Mouse (Mus musculus) heart, adult 2 months (tissue): Measurements from ENCODE around the gene Wars2. TPM values are rescaled to one million over a fixed set of nuclear protein-coding genes. Genes with fewer than 3 reads are reported as not detected.

Experiments used
- DNase-seq, 2 experiments: peaks; one replicate each; pipeline ENCODE4 v3.0.0; 2021
- H3K27ac ChIP-seq: fragments of 200-600 bp; 2 replicates; pipeline ENCODE4 v1.8.1; 2022
- H3K27me3 ChIP-seq: fragments of 200-500 bp; 2 replicates; pipeline ENCODE4 v1.6.1; 2012; ENCODE audit warnings: mild to moderate bottlenecking, low read length, inconsistent platforms, mixed read lengths; ENCODE audit not compliant: control insufficient read depth, insufficient read depth
- H3K36me3 ChIP-seq: fragments of 200-500 bp; 2 replicates; pipeline ENCODE4 v1.6.1; 2012; ENCODE audit warnings: low read length, inconsistent platforms; ENCODE audit not compliant: control insufficient read depth, insufficient read depth
- H3K4me1 ChIP-seq: fragments of 200-500 bp; 2 replicates; pipeline ENCODE4 v1.6.1; 2011; ENCODE audit warnings: low read length; ENCODE audit not compliant: control insufficient read depth, insufficient read depth
- H3K4me3 ChIP-seq: fragments of 200-600 bp; 2 replicates; pipeline ENCODE4 v1.8.1; 2022
- H3K79me2 ChIP-seq: fragments of 200-500 bp; replicated peaks from 2 replicates; pipeline ENCODE4 v1.6.1; 2012; ENCODE audit warnings: mild to moderate bottlenecking, inconsistent platforms, low read length, moderate library complexity, mixed read lengths; ENCODE audit not compliant: control insufficient read depth, insufficient read depth
- H3K9ac ChIP-seq: fragments of 200-500 bp; 2 replicates; pipeline ENCODE4 v1.6.1; 2012; ENCODE audit warnings: low read depth, mild to moderate bottlenecking, control low read depth, inconsistent platforms, low read length, mixed read lengths
- CTCF ChIP-seq: fragments of 200-600 bp; IDR thresholded peaks from 2 replicates; pipeline ENCODE4 v1.8.1; 2022; ENCODE audit warnings: antibody characterized with exemption, mild to moderate bottlenecking, moderate library complexity
- EP300 ChIP-seq: fragments of 200-500 bp; IDR thresholded peaks from 2 replicates; pipeline ENCODE4 v1.6.1; 2011; ENCODE audit warnings: low read depth, low read length, control low read depth; ENCODE audit not compliant: insufficient read depth
- POLR2A ChIP-seq: fragments of 200-500 bp; IDR thresholded peaks from 2 replicates; pipeline ENCODE4 v1.6.1; 2011; ENCODE audit warnings: mild to moderate bottlenecking, low read depth, low read length, control low read depth; ENCODE audit not compliant: insufficient read depth
- WGBS: fragments of 180-500 bp; shearing (Covaris S2); methylation state at CpG from one replicate; pipeline ENCODE4 v1.1.7; 2018; 5-methylcytosine and 5-hydroxymethylcytosine counted together
- intact Hi-C: fragments of 180-260 bp; cut with DNase I; formaldehyde crosslinking; loops from one replicate; pipeline ENCODE4 v1.15.1; 2025
- polyA plus RNA-seq: library from polyadenylated mRNA; depleted of rRNA; stranded (reverse); fragments of >200 nt; gene quantifications from 2 replicates; pipeline ENCODE4 v1.2.3, GENCODE M21; 2012
- total RNA-seq, 2 experiments: library from RNA; stranded (reverse); gene quantifications; 2 replicates each; pipeline ENCODE4 v1.2.3; 2021

The Wars2 gene
- total and polyA plus RNA-seq, 3 experiments: 3.5 to 6.6 (median 6.4) TPM

DNA sequence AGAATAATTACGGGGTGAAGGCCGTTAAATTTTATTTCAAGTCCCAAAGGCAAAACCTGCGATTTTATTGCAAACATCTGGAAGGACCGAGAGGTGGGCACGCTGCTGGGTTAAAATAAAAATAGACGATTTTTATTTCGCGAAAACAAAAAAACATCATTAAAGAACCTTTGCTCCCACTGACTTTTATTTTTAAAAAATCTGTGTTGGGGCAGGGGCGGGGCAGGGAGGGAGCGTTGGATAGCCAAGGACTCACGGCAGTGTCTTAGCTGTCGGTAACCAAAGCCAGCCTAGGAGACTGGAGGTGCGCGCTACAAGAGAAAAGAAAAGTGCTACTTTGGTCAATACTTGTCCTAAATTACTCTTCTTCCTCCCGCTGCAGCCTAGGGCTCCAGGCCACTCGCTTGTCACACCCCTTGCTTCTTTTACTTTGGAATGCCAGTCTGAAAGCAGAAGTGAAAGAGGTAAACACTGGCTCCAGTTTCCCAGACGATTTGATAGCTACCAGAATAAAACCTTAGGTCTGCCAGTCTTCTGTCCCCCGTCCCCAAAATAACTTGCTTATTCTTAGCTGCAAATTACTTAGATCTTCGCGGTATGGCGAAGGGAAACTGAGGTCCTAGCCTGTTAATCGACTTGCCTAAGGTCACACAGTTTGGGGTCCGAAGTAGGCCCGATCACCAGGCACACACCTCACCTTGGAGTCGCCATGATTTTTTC, 108.1 kb downstream of the Wars2 start:
- intact Hi-C loops: no loop called here
- no peaks in the 10 kb centered on the region for H3K4me1 ChIP-seq
- H3K79me2 ChIP-seq: no peaks in the 10 kb centered on the region
- no peak overlapping the region for H3K4me3 ChIP-seq
- 6% methylated on average over 25 of the region's 25 CpGs for WGBS
- H3K27me3 ChIP-seq: peaks cover 31% of the 10 kb centered on the region
- no peak overlapping the region for H3K27ac ChIP-seq
- no peak for TF ChIP-seq CTCF
- TF ChIP-seq POLR2A: no peak
- TF ChIP-seq EP300: no peak
- H3K36me3 ChIP-seq: no peaks in the 10 kb centered on the region
- DNase-seq: no peak
- no peak overlapping the region for H3K9ac ChIP-seq

DNA sequence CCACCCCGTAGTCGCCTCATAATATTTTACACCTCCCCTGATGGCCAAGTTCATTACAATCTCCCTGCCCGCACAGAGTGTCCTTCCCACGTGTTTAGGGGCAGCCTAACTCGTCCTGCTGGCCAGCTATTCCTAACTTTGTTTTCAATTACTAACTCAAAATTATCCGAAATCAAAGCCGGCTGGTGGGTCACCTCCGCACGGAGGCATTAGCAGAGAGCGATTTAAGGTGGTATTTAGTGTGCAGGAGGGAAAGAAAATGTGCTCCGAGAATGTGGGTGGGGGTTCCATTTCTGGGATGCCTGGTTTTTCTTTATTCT, 108.6 kb downstream of the Wars2 start:
- 6% methylated on average over 11 of the region's 11 CpGs for WGBS
- Histone ChIP-seq H3K27ac (no peak overlapping the region), H3K36me3 (no peaks in the 10 kb centered on the region), H3K79me2 (no peaks in the 10 kb centered on the region), H3K4me3 (no peak overlapping the region), H3K27me3 (peaks cover 31% of the 10 kb centered on the region), H3K9ac (no peak overlapping the region), H3K4me1 (no peaks in the 10 kb centered on the region)
- intact Hi-C loops: no loop called here
- TF ChIP-seq EP300 (no peak), CTCF (no peak), POLR2A (no peak)
- DNase-seq: no peak

DNA sequence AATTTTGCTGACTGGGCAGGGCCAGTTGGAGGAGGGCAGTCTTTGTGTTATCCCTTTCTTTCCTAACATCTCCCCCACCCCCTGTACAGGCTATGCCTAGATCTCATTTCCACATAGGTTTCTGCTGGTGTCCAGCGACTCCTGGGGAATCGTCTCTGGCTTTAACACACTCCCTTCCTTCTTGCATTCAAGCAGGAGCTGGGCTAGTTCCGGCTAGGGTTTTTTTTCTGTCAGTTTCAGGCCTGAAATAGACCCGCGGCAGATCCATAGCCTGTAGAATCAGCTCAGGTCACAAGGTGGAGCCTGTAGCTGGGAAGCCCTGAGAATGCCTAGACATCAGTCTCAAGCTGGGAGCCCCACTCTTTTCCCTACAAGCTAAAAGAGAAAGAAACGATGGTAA, 109.0 kb downstream of the Wars2 start:
- Histone ChIP-seq H3K36me3 (no peaks in the 10 kb centered on the region), H3K4me3 (no peak overlapping the region), H3K9ac (no peak overlapping the region), H3K4me1 (no peaks in the 10 kb centered on the region), H3K27ac (no peak overlapping the region), H3K27me3 (peaks cover 33% of the 10 kb centered on the region), H3K79me2 (no peaks in the 10 kb centered on the region)
- intact Hi-C loops: loop anchor here (10.0 kb wide), 1 partner anchor 575 kb away; no protein-coding TSS in a partner anchor
- DNase-seq: no peak
- TF ChIP-seq POLR2A (no peak), CTCF (no peak)
- 5% methylated on average over 6 of the region's 6 CpGs for WGBS

DNA sequence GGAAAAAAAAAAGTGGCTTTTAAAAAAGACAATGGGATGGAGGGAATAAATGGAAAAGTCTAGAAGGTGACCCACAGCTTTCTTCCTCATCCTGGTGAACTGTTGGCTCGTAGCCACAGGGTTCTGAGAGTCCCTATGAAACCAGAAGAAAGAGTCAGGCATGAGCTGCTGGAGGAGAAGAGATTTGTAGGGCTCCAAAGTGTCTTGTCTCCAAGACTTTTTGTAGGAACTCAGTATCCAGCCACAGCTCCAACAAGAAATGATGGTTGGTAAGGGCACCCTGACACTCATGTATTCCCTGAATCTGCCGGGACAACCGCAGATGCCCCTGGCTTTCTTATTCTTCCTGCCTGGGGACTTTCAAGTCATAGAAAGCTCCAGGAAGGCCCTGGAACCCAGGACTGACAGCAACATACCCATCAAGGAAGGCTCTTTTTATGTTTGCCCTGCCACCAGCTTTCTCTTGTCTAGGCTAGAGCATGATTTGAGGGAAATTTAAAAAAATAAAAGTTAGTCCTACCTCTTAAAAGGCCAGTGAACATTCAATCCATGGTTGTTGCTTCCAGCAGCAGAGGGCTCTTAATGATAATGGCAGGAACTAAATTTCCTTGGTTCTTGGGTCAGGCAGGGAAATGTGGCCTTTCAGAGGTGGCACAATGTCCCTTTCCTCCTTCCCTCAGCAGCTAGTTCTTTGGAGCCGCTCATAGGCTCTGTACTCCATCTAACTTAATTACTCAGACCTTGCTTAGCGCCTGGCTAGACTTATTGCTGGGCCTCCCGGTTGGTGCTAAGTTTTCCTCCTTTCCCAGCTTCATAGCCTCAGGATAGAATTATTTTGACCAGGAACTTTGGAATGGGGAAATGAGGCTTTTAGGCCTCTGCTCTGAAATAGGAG, 110.7 kb downstream of the Wars2 start:
- DNase-seq: no peak
- Histone ChIP-seq H3K36me3 (no peaks in the 10 kb centered on the region), H3K4me3 (no peak overlapping the region), H3K27ac (no peak overlapping the region), H3K4me1 (no peaks in the 10 kb centered on the region), H3K27me3 (peaks cover 45% of the 10 kb centered on the region), H3K79me2 (no peaks in the 10 kb centered on the region), H3K9ac (no peak overlapping the region)
- intact Hi-C loops: loop anchor here (10.0 kb wide), 1 partner anchor 573 kb away; no protein-coding TSS in a partner anchor
- TF ChIP-seq EP300 (no peak), POLR2A (no peak), CTCF (no peak)
- WGBS: 38% methylated on average over 6 of the region's 6 CpGs

DNA sequence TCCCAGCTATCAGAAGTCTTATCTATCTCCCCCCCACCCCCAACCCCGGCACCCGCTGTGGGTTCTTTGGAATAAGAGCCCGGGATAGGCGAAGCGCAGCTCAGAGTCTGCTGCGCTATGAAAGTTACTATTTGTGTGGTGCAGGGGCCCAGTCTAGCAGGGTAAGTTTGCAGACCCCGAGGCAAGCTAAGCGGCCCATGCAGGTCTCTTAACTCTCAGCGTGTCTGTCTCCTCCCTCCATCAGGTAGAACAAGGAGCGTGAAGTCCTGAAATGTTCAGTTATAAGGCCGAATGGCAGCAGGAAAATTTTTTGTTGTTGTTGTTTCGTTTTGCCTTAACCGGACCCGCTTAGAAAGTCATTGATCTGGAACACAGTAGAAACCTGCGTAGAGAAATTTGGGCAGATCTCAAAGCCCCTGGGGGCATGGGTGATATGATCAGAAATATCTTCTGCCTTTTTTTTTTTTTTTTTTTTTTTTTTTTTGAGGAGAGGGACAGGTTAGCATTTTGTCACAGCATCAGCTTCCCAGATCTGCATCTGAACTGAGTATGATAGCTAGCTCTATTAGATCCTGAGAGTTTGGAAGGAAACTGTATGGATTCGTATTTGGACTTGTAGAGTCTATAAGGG, 111.7 kb downstream of the Wars2 start:
- Histone ChIP-seq H3K27me3 (peaks cover 50% of the 10 kb centered on the region), H3K4me1 (no peaks in the 10 kb centered on the region), H3K36me3 (no peaks in the 10 kb centered on the region), H3K4me3 (no peak overlapping the region), H3K79me2 (no peaks in the 10 kb centered on the region), H3K9ac (no peak overlapping the region), H3K27ac (no peak overlapping the region)
- WGBS: 14% methylated on average over 16 of the region's 16 CpGs
- TF ChIP-seq EP300 (no peak), CTCF (no peak), POLR2A (no peak)
- intact Hi-C loops: loop anchor here (10.0 kb wide), 1 partner anchor 572 kb away; no protein-coding TSS in a partner anchor
- DNase-seq: no peak

DNA sequence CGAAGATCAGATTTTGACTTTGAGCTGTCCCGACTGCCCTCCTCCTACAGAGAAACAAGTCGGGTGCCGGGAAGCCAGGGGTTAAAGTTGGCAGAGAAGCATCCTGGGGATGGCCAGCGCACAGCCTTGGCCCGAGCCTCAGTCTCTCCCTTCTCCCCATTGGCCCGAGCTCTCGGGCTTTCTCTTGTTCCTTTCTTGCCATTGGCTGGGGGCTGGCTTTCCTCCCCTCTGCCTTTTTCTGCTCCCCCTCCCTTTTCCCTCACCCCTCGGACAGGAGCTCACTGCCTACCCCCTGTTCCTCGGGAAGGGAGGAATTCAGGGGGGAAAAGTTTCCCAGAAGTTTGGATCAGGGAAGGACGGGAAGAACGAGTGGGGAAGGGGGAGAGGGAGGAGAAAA, 112.2 kb downstream of the Wars2 start:
- intact Hi-C loops: loop anchor here (10.0 kb wide), 1 partner anchor 572 kb away; no protein-coding TSS in a partner anchor
- no peaks in the 10 kb centered on the region for H3K79me2 ChIP-seq
- no peak overlapping the region for H3K9ac ChIP-seq
- TF ChIP-seq POLR2A (no peak), CTCF (no peak), EP300 (no peak)
- no peaks in the 10 kb centered on the region for H3K4me1 ChIP-seq
- DNase-seq: no peak
- WGBS: 4% methylated on average over 12 of the region's 12 CpGs
- no peak overlapping the region for H3K4me3 ChIP-seq
- no peak overlapping the region for H3K27ac ChIP-seq
- peaks cover 53% of the 10 kb centered on the region for H3K27me3 ChIP-seq
- no peaks in the 10 kb centered on the region for H3K36me3 ChIP-seq
